In genomic region chr6:100190803-100191559, GRCm38 (mm10) we compare ENCODE assay signal across 19 mouse cellular contexts.
DNase-seq lines count a peak whose midpoint lies in the region; ATAC-seq lines count a peak whose summit lies in the region.
"Had no signal": no experiment of that assay in that cellular context is flagged by ENCODE, and none has a peak within 500 bp of the region (broad histone marks: within the 10 kb centered on the region; RNA-seq: fewer than 3 reads in every experiment).

No protein-coding gene starts in this region.

- peak; percentile 76 for ATAC-seq in megakaryocyte, adult 5-6 weeks (ENCODE audit: poor library complexity, severe bottlenecking)
- ATAC-seq: forebrain, embryonic 13.5 days; forebrain, embryonic 16.5 days; hindbrain, embryonic 16.5 days; intestine, embryonic 15.5 days; Patski had no signal

- intact Hi-C loops in heart, postnatal 25 days (cut with DNase I) = no loop called here

- peak; percentile 95 for DNase-seq in heart, adult 11 months
- no peak for DNase-seq in heart, postnatal 25 days (ENCODE audit: low spot score)
- DNase-seq in A20 (ENCODE audit: low read depth, low spot score) = peak; percentile 6
- no peak for DNase-seq in kidney, postnatal 14 days
- no peak for DNase-seq in adrenal gland, adult 2 months
- DNase-seq: adrenal gland, postnatal 14 days; B cell, adult 2 months; cerebellum, adult 18-20 months; cerebellum, adult 9-10 months; cerebellum, postnatal 14 days; gastrocnemius, postnatal 10 days; gastrocnemius, postnatal 36 days; heart, postnatal 14 days had no signal

Comparison
In these comparisons a context has a peak if more than half of its experiments do, and no peak if none do; other contexts are left out.
1. DNase-seq: peak in heart, adult 11 months (single experiment) and A20 (single experiment); none in heart, postnatal 25 days (single experiment), kidney, postnatal 14 days (single experiment) and adrenal gland, adult 2 months (single experiment).